Comparison of ENCODE assay signal across 11 mouse cellular contexts in the genomic region with DNA sequence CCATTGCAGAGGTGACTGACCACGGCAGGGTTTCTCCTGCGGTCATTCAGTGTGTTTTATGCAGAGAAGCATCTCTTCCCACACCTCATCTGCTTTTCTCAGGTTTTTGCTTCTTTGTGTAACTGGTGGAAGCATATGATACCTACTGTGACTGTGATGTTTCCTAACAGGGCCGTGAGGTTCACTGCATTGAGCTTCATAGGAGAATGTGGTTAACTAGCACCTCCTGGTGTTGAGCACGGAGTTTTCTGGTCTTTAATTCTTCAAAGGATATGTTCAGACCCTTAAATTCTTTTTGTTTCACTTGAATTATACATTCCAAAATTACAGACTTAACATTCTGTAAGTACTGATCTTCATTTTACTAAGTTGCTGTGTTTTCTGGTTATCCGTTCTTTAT. TPM values are rescaled to one million over a fixed set of nuclear protein-coding genes. Genes with fewer than 3 reads are reported as not detected.
A peak's percentile ranks its signal among the peaks of the same experiment; 100 is the strongest.
DNase-seq lines count a peak whose midpoint lies in the region; ATAC-seq and TF ChIP-seq lines count a peak whose summit lies in the region.
"Had no signal": no experiment of that assay in that cellular context is flagged by ENCODE, and none has a peak within 500 bp of the region (broad histone marks: within the 10 kb centered on the region; RNA-seq: fewer than 3 reads in every experiment).

No protein-coding gene starts in this region.

- 0 out of 2 replicates have a peak, but pooled peaks cover 5% of the 10 kb centered on the region for H3K36me3 ChIP-seq in heart, postnatal 0 days (replicated peaks; ENCODE audit: control insufficient read depth, insufficient read depth, low read length)
- no peaks in the 10 kb centered on the region for H3K36me3 ChIP-seq in midbrain, embryonic 15.5 days (replicated peaks)
- H3K36me3 ChIP-seq in midbrain, embryonic 16.5 days (ENCODE audit: control insufficient read depth, insufficient read depth, low read length) = no peaks in the 10 kb centered on the region

- TF ChIP-seq EP300 in heart, postnatal 0 days (IDR thresholded peaks at IDR 0.05; ENCODE audit: low read depth) = no peak

- ATAC-seq in heart, postnatal 0 days (ENCODE audit: insufficient read depth, low read depth) = no peak
- no peak for ATAC-seq in midbrain, embryonic 15.5 days (replicated peaks)
- ATAC-seq in midbrain, embryonic 16.5 days = no peak

- no peak; the same call in 1 of the 2 replicates for TF ChIP-seq CTCF in heart, postnatal 0 days (IDR thresholded peaks at IDR 0.05; ENCODE audit: low read depth)

- no peak overlapping the region for H3K4me2 ChIP-seq in heart, postnatal 0 days (ENCODE audit: low read depth, low read length)
- H3K4me2 ChIP-seq in midbrain, embryonic 15.5 days = no peak overlapping the region
- no peak overlapping the region for H3K4me2 ChIP-seq in midbrain, embryonic 16.5 days (ENCODE audit: low read length)

- intact Hi-C loops in heart, postnatal 25 days (cut with DNase I) = no loop called here

- 70% methylated on average over 5 of the region's 5 CpGs for WGBS in heart, postnatal 0 days
- WGBS in midbrain, embryonic 15.5 days = 73% methylated on average over 5 of the region's 5 CpGs
- 69% methylated on average over 5 of the region's 5 CpGs for whole genome bisulfite sequencing in midbrain, embryonic 16.5 days

- H3K27ac ChIP-seq in heart, postnatal 0 days (ENCODE audit: low read depth) = no peak overlapping the region
- no peak overlapping the region for H3K27ac ChIP-seq in midbrain, embryonic 15.5 days
- no peak overlapping the region for H3K27ac ChIP-seq in midbrain, embryonic 16.5 days (ENCODE audit: low read length)

- no peak overlapping the region for H3K9ac ChIP-seq in heart, postnatal 0 days (replicated peaks; ENCODE audit: low read depth, low read length)
- 0 out of 2 replicates have a peak overlapping the region, but pooled peaks have one; percentile 1 for H3K9ac ChIP-seq in midbrain, embryonic 15.5 days
- no peak overlapping the region for H3K9ac ChIP-seq in midbrain, embryonic 16.5 days (ENCODE audit: low read depth, low read length)

- H3K9me3 ChIP-seq in heart, postnatal 0 days (replicated peaks; ENCODE audit: control insufficient read depth, low read length) = no peaks in the 10 kb centered on the region
- H3K9me3 ChIP-seq in midbrain, embryonic 15.5 days = no peaks in the 10 kb centered on the region
- no peaks in the 10 kb centered on the region for H3K9me3 ChIP-seq in midbrain, embryonic 16.5 days (replicated peaks; ENCODE audit: control insufficient read depth, low read length, poor library complexity, severe bottlenecking)

- DNase-seq in heart, postnatal 0 days (ENCODE audit: low spot score) = peak; percentile 4
- no peak for DNase-seq in heart, postnatal 25 days (ENCODE audit: low spot score)
- DNase-seq in adipocyte (ENCODE audit: low spot score) = peak; percentile 46
- peak; percentile 61 for DNase-seq in thymus, postnatal 0 days (ENCODE audit: low spot score)
- DNase-seq in frontal cortex, postnatal 36 days (ENCODE audit: low spot score in 2 of 2) = no peak
- no peak for DNase-seq in adrenal gland, postnatal 36 days
- DNase-seq: gastrocnemius, postnatal 14 days; kidney, adult 9 months; right cerebral cortex, postnatal 4 days had no signal

- peaks cover 13% of the 10 kb centered on the region for H3K4me1 ChIP-seq in heart, postnatal 0 days (ENCODE audit: control insufficient read depth, insufficient read depth)
- peaks cover 23% of the 10 kb centered on the region for H3K4me1 ChIP-seq in midbrain, embryonic 15.5 days
- H3K4me1 ChIP-seq in midbrain, embryonic 16.5 days (ENCODE audit: control insufficient read depth, insufficient read depth, low read length) = peaks cover 19% of the 10 kb centered on the region

- H3K4me3 ChIP-seq in heart, postnatal 0 days (ENCODE audit: low read depth, low read length) = no peak overlapping the region
- no peak overlapping the region for H3K4me3 ChIP-seq in midbrain, embryonic 15.5 days
- H3K4me3 ChIP-seq in midbrain, embryonic 16.5 days (ENCODE audit: low read depth, low read length) = no peak overlapping the region

- H3K27me3 ChIP-seq in heart, postnatal 0 days (ENCODE audit: control insufficient read depth, insufficient read depth, low read length) = no peaks in the 10 kb centered on the region
- H3K27me3 ChIP-seq in midbrain, embryonic 15.5 days (replicated peaks) = no peaks in the 10 kb centered on the region
- H3K27me3 ChIP-seq in midbrain, embryonic 16.5 days (ENCODE audit: control insufficient read depth, insufficient read depth, low read depth, low read length) = no peaks in the 10 kb centered on the region

RNA-seq across cellular contexts. Expression of a gene that starts 1.9 kb away (rescaled TPM):
- 8.2 TPM in 1 of 2 replicates, not detected in the other for total RNA-seq in heart, postnatal 0 days (2014; rRNA removed; ENCODE audit: low replicate concordance)
- 1.5 and 1.7 TPM in 2 replicates for polyA plus RNA-seq in heart, postnatal 0 days (2015; fragmentation: Nextera tagmentation; extraction: Ambion mirVana)
- total RNA-seq in heart, postnatal 25 days (2021) = not detected
- 4.6 and 5.6 TPM in 2 replicates for polyA plus RNA-seq in midbrain, embryonic 15.5 days (2015; fragmentation: Nextera tagmentation; extraction: Ambion mirVana)
- polyA plus RNA-seq in midbrain, embryonic 16.5 days (2015; fragmentation: Nextera tagmentation; extraction: Ambion mirVana) = 3.1 and 3.5 TPM in 2 replicates
- 3.0 and 3.6 TPM in 2 replicates for polyA plus RNA-seq in thymus, postnatal 0 days (2015; fragmentation: Nextera tagmentation; extraction: Ambion mirVana)
- under 1 TPM; 0.36 to 0.66 TPM for total RNA-seq in adrenal gland, postnatal 36 days (2021)

RNA-seq across cellular contexts. Expression of a gene that starts 2.4 kb away (rescaled TPM):
- 75.7 and 79.8 TPM in 2 replicates for total RNA-seq in heart, postnatal 0 days (2014; rRNA removed; ENCODE audit: low replicate concordance)
- 96.5 and 116 TPM in 2 replicates for polyA plus RNA-seq in heart, postnatal 0 days (2015; fragmentation: Nextera tagmentation; extraction: Ambion mirVana)
- 10 to 100 TPM; 60.8 to 61.5 TPM for total RNA-seq in heart, postnatal 25 days (2021)
- 137 and 141 TPM in 2 replicates for polyA plus RNA-seq in midbrain, embryonic 15.5 days (2015; fragmentation: Nextera tagmentation; extraction: Ambion mirVana)
- 142 and 145 TPM in 2 replicates for polyA plus RNA-seq in midbrain, embryonic 16.5 days (2015; fragmentation: Nextera tagmentation; extraction: Ambion mirVana)
- 119 and 121 TPM in 2 replicates for polyA plus RNA-seq in thymus, postnatal 0 days (2015; fragmentation: Nextera tagmentation; extraction: Ambion mirVana)
- total RNA-seq in adrenal gland, postnatal 36 days (2021) = 100 to 1,000 TPM; 117 to 120 TPM

Comparison
In these comparisons a context has a peak if more than half of its experiments do, and no peak if none do; other contexts are left out.
1. DNase-seq: peak in heart, postnatal 0 days (single experiment), adipocyte (single experiment) and thymus, postnatal 0 days (single experiment); none in heart, postnatal 25 days (single experiment), frontal cortex, postnatal 36 days (0 of 2) and adrenal gland, postnatal 36 days (0 of 2).